8 mouse cellular contexts compared by ENCODE assay signal in the genomic region with DNA sequence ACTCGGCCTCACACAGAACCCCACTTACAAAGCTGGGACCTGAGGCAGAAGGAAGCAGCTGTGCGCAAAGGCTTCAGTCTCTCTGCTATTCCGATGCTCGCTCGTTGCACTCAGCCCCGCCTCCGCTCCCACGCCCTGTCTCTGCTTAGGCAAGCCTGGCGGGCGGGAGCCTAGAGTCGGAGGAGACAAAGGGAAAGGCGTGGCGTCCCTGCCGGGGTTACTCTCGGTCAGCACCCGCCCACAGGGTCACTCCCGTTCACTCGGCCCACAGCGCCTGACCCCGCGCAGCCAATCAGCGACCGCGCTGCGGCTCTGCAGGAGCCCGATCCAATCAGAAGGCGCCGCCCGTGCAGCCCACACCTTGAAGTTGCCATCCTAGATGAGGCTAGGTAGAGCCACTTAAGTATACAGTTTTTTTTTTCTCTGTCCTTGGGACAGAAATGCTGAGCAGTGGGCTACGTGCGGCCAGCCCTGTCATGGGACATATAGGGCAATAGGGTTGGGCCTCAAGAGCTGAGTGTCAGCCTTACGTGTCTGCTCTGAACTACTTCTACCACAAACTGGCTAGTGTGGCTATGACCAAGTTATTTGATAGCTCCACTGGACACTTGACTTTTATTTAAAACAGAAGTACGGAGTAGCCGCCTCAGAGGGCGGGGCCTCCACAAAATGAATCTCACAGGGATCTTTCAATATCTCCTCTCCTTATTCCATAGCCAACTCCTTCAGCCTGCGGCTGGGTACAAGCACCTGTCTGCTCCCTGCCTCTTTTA. TPM values are rescaled to one million over a fixed set of nuclear protein-coding genes. Genes with fewer than 3 reads are reported as not detected.
DNase-seq lines count a peak whose midpoint lies in the region; ATAC-seq lines count a peak whose summit lies in the region.

No protein-coding gene starts in this region.

- no peaks in the 10 kb centered on the region for H3K36me3 ChIP-seq in heart, embryonic 14.5 days (ENCODE audit: control insufficient read depth, insufficient read depth, low read length)
- H3K36me3 ChIP-seq in liver, embryonic 13.5 days: no peaks in the 10 kb centered on the region
- no peaks in the 10 kb centered on the region for H3K36me3 ChIP-seq in stomach, embryonic 16.5 days (ENCODE audit: control insufficient read depth, insufficient read depth, low read length)

- H3K4me1 ChIP-seq in brown adipose tissue, adult 24 weeks (ENCODE audit: control insufficient read depth, insufficient read depth, insufficient read length, low read length): no peaks in the 10 kb centered on the region; the same call in 1 of the 2 replicates
- peaks cover 19 to 21% of the 10 kb centered on the region in 2 experiments for H3K4me1 ChIP-seq in heart, embryonic 14.5 days (ENCODE audit: control insufficient read depth in 2 of 2, insufficient read depth in 2 of 2, low read length in 2 of 2)
- peaks cover 44% of the 10 kb centered on the region for H3K4me1 ChIP-seq in liver, embryonic 13.5 days (replicated peaks)
- peaks cover 27% of the 10 kb centered on the region for H3K4me1 ChIP-seq in stomach, embryonic 16.5 days (ENCODE audit: control insufficient read depth, insufficient read depth, low read length)

- peak overlapping the region; percentile 46 for H3K4me3 ChIP-seq in brown adipose tissue, adult 24 weeks (ENCODE audit: insufficient read depth, low read depth, low read length)
- H3K4me3 ChIP-seq in heart, embryonic 14.5 days (ENCODE audit: control insufficient read depth in 1 of 2, insufficient read depth in 1 of 2, low read depth in 1 of 2, low read length in 2 of 2): peak overlapping the region; percentile 48 to 55
- H3K4me3 ChIP-seq in liver, embryonic 13.5 days (replicated peaks): peak overlapping the region; percentile 60
- peak overlapping the region; percentile 49 for H3K4me3 ChIP-seq in stomach, embryonic 16.5 days (replicated peaks; ENCODE audit: low read length)

- peak overlapping the region; percentile 72 for H3K9ac ChIP-seq in heart, embryonic 14.5 days (ENCODE audit: low read length)
- H3K9ac ChIP-seq in liver, embryonic 13.5 days: peak overlapping the region; percentile 72
- peak overlapping the region; percentile 70 for H3K9ac ChIP-seq in stomach, embryonic 16.5 days (ENCODE audit: low read length)

- H3K4me2 ChIP-seq in heart, embryonic 14.5 days (ENCODE audit: low read length): peak overlapping the region; percentile 95
- peak overlapping the region; percentile 94 for H3K4me2 ChIP-seq in liver, embryonic 13.5 days
- peak overlapping the region; percentile 70 for H3K4me2 ChIP-seq in stomach, embryonic 16.5 days (ENCODE audit: low read depth, low read length)

- peak overlapping the region; percentile 21 for H3K27ac ChIP-seq in brown adipose tissue, adult 24 weeks (replicated peaks; ENCODE audit: low read depth, low read length)
- peak overlapping the region; percentile 83 to 86 for H3K27ac ChIP-seq in heart, embryonic 14.5 days (replicated peaks in 1 of 2; ENCODE audit: control insufficient read depth in 1 of 2, insufficient read depth in 1 of 2, low read depth in 2 of 2, low read length in 2 of 2)
- peak overlapping the region; percentile 86 for H3K27ac ChIP-seq in liver, embryonic 13.5 days
- peak overlapping the region; percentile 93 for H3K27ac ChIP-seq in stomach, embryonic 16.5 days (ENCODE audit: low read length)

- no peaks in the 10 kb centered on the region for H3K9me3 ChIP-seq in heart, embryonic 14.5 days (ENCODE audit: control insufficient read depth, low read length)
- no peaks in the 10 kb centered on the region for H3K9me3 ChIP-seq in liver, embryonic 13.5 days (replicated peaks)
- H3K9me3 ChIP-seq in stomach, embryonic 16.5 days (replicated peaks; ENCODE audit: control insufficient read depth, low read length): no peaks in the 10 kb centered on the region

- no peaks in the 10 kb centered on the region for H3K27me3 ChIP-seq in heart, embryonic 14.5 days (ENCODE audit: control insufficient read depth, insufficient read depth, low read length)
- H3K27me3 ChIP-seq in liver, embryonic 13.5 days: no peaks in the 10 kb centered on the region
- no peaks in the 10 kb centered on the region for H3K27me3 ChIP-seq in stomach, embryonic 16.5 days (ENCODE audit: control insufficient read depth, insufficient read depth, low read length)

- ATAC-seq in heart, embryonic 14.5 days (ENCODE audit: insufficient number of reproducible peaks, insufficient read depth, low FRiP score, low read depth): peak; percentile 99
- ATAC-seq in liver, embryonic 13.5 days (ENCODE audit: low read depth): peak; percentile 99
- peak; percentile 98 for ATAC-seq in stomach, embryonic 16.5 days (ENCODE audit: insufficient read depth, low FRiP score)

- peak; percentile 99 for DNase-seq in CD4-positive, CD25-positive, alpha-beta regulatory T cell, adult 2 months (ENCODE audit: low read depth, low spot score)
- peak; percentile 88 for DNase-seq in fat pad, adult 2 months (ENCODE audit: extremely low read depth, low read depth, low spot score)
- DNase-seq in kidney, postnatal 14 days: peak; percentile 97
- peak; percentile 99 for DNase-seq in liver, embryonic 13.5 days
- DNase-seq in neural tube, embryonic 10.5 days (ENCODE audit: extremely low spot score, low spot score): peak; percentile 97

- 3% methylated on average over 36 of the region's 36 CpGs for WGBS in heart, embryonic 14.5 days
- WGBS in liver, embryonic 13.5 days (ENCODE audit: insufficient replicate concordance): 3% methylated on average over 36 of the region's 36 CpGs
- 2% methylated on average over 36 of the region's 36 CpGs for WGBS in stomach, embryonic 16.5 days

RNA-seq across cellular contexts. Expression of a gene that starts 45.2 kb away (rescaled TPM):
- polyA plus RNA-seq in brown adipose tissue, adult 24 weeks (2012; ENCODE audit: insufficient read depth, insufficient read length, missing spikeins): 2.2 and 6.0 TPM in 2 replicates
- 0.32 TPM in 1 of 2 replicates, not detected in the other for polyA plus RNA-seq in heart, embryonic 14.5 days (2014; fragmentation: Nextera tagmentation; extraction: Ambion mirVana)
- not detected in 2 replicates for polyA plus RNA-seq in liver, embryonic 13.5 days (2015; fragmentation: Nextera tagmentation; extraction: Ambion mirVana)
- 0.11 and 0.18 TPM in 2 replicates for polyA plus RNA-seq in stomach, embryonic 16.5 days (2015; fragmentation: Nextera tagmentation; extraction: Ambion mirVana)

RNA-seq across cellular contexts. Expression of a gene that starts 45.2 kb away (rescaled TPM):
- polyA plus RNA-seq in brown adipose tissue, adult 24 weeks (2012; ENCODE audit: insufficient read depth, insufficient read length, missing spikeins): 247 and 253 TPM in 2 replicates
- polyA plus RNA-seq in heart, embryonic 14.5 days (2014; fragmentation: Nextera tagmentation; extraction: Ambion mirVana): 139 and 146 TPM in 2 replicates
- polyA plus RNA-seq in liver, embryonic 13.5 days (2015; fragmentation: Nextera tagmentation; extraction: Ambion mirVana): 73.7 and 106 TPM in 2 replicates
- polyA plus RNA-seq in stomach, embryonic 16.5 days (2015; fragmentation: Nextera tagmentation; extraction: Ambion mirVana): 329 and 336 TPM in 2 replicates

RNA-seq across cellular contexts. Expression of a gene that starts 56.0 kb away (rescaled TPM):
- not detected in 2 replicates for polyA plus RNA-seq in brown adipose tissue, adult 24 weeks (2012; ENCODE audit: insufficient read depth, insufficient read length, missing spikeins)
- not detected in 2 replicates for polyA plus RNA-seq in heart, embryonic 14.5 days (2014; fragmentation: Nextera tagmentation; extraction: Ambion mirVana)
- not detected in 2 replicates for polyA plus RNA-seq in liver, embryonic 13.5 days (2015; fragmentation: Nextera tagmentation; extraction: Ambion mirVana)
- polyA plus RNA-seq in stomach, embryonic 16.5 days (2015; fragmentation: Nextera tagmentation; extraction: Ambion mirVana): not detected in 2 replicates

Comparison
In these comparisons a context has a peak if more than half of its experiments do, and no peak if none do; other contexts are left out.
1. Peak in every context shown above with its lines: DNase-seq, ATAC-seq, H3K4me3 ChIP-seq and H3K27ac ChIP-seq.
2. H3K27ac ChIP-seq: peak in every context shown above with its lines; median percentile 93 in stomach, embryonic 16.5 days; 86 in liver, embryonic 13.5 days; 84 in heart, embryonic 14.5 days; 21 in brown adipose tissue, adult 24 weeks.